Mouse (Mus musculus) neural tube, embryonic 13.5 days (tissue): ENCODE data around the gene Rsg1. TPM values are rescaled to one million over a fixed set of nuclear protein-coding genes. Genes with fewer than 3 reads are reported as not detected.

Experiments
- ATAC-seq: fragments of 200-750 bp; cut with Nextera tagmentation; 2 replicates; pipeline ENCODE4 v1.8.0; 2017; ENCODE audit warnings: low read depth, mild to moderate bottlenecking, moderate TSS enrichment, moderate library complexity
- H3K27ac ChIP-seq: fragments of 300-500 bp; sonication (generic); replicated peaks from 2 replicates; pipeline ENCODE4 v1.5.1; 2015; ENCODE audit warnings: moderate library complexity, mild to moderate bottlenecking, inconsistent platforms
- H3K27me3 ChIP-seq: fragments of 300-500 bp; sonication (generic); 2 replicates; pipeline ENCODE4 v1.6.1; 2015; ENCODE audit warnings: mild to moderate bottlenecking, inconsistent platforms
- H3K36me3 ChIP-seq: fragments of 300-500 bp; sonication (generic); 2 replicates; pipeline ENCODE4 v1.6.1; 2015; ENCODE audit warnings: mild to moderate bottlenecking, inconsistent platforms
- H3K4me1 ChIP-seq: fragments of 300-500 bp; sonication (generic); replicated peaks from 2 replicates; pipeline ENCODE4 v1.6.1; 2015; ENCODE audit warnings: inconsistent platforms
- H3K4me2 ChIP-seq: fragments of 300-500 bp; sonication (generic); 2 replicates; pipeline ENCODE4 v1.6.1; 2015; ENCODE audit warnings: inconsistent platforms, mild to moderate bottlenecking, moderate library complexity
- H3K4me3 ChIP-seq: fragments of 300-500 bp; sonication (generic); 2 replicates; pipeline ENCODE4 v1.5.1; 2015; ENCODE audit warnings: mild to moderate bottlenecking, inconsistent platforms
- H3K9ac ChIP-seq: fragments of 300-500 bp; sonication (generic); 2 replicates; pipeline ENCODE4 v1.6.1; 2015; ENCODE audit warnings: moderate library complexity, mild to moderate bottlenecking, inconsistent platforms
- H3K9me3 ChIP-seq: fragments of 300-500 bp; sonication (generic); 2 replicates; pipeline ENCODE4 v1.6.1; 2016; ENCODE audit warnings: inconsistent platforms
- WGBS: fragments of 180-500 bp; shearing (Covaris S2); methylation state at CpG from one replicate; pipeline ENCODE4 v1.1.7; 2015; 5-methylcytosine and 5-hydroxymethylcytosine counted together
- polyA plus RNA-seq: library from polyadenylated mRNA; unstranded; fragments of >200 nt; fragmentation: Nextera tagmentation; extraction: Ambion mirVana; gene quantifications from 2 replicates; pipeline ENCODE4 v1.2.1, GENCODE M21; 2015

Rsg1 gene
- polyA plus RNA-seq, 1 experiment from 2014 or later: 6.4 TPM

GRCm38 (mm10) chr4:141214337-141214851, 638 bp downstream of the Rsg1 start:
- Histone ChIP-seq H3K4me1 (peaks cover 25% of the 10 kb centered on the region), H3K9ac (peak overlapping the region; percentile 78), H3K4me3 (peak overlapping the region; percentile 59), H3K4me2 (peak overlapping the region; percentile 86), H3K9me3 (no peaks in the 10 kb centered on the region), H3K27ac (no peak overlapping the region; the same call in 1 of the 2 replicates), H3K27me3 (no peaks in the 10 kb centered on the region), H3K36me3 (0 out of 2 replicates have a peak, but pooled peaks cover 6% of the 10 kb centered on the region)
- WGBS: under 1% methylated on average over 16 of the region's 16 CpGs
- ATAC-seq: peak; percentile 59

DNA sequence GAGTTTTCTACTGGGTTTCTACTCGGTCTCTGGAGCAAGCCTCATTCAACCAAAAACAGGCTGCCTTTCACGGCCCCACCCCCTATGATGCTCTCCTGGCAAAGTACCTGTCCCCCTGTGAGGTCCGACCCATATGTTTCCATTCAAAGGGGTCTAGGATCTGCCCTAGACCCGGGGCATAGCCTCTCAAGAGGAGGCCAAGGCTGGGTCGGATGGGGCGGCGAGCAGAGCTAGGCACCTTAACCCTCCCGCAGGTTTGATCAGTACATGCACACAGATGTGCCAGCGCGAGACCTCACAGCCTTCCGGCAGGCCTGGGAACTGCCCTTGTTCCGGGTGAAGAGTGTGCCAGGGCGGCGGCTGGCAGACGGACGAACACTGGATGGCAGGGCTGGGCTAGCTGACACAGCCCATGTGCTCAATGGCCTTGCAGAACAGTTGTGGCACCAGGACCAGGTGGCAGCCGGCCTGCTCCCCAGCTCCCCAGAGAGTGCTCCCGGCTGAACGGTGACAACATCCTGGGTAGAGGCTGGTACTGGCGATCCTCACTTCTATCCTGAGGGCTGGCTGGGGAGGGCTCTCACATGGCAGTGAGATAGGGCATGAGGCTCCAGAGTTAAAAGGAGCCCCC, 5.9 kb downstream of the Rsg1 start:
- ATAC-seq: peak; percentile 65; the same call in 1 of the 2 replicates
- Histone ChIP-seq H3K4me3 (no peak overlapping the region), H3K27ac (no peak overlapping the region), H3K9ac (no peak overlapping the region), H3K4me2 (no peak overlapping the region), H3K4me1 (peaks cover 9% of the 10 kb centered on the region), H3K27me3 (no peaks in the 10 kb centered on the region), H3K9me3 (no peaks in the 10 kb centered on the region), H3K36me3 (peaks cover 19% of the 10 kb centered on the region)
- WGBS: 77% methylated on average over 20 of the region's 20 CpGs

- no peak for ATAC-seq
- no peaks in the 10 kb centered on the region for H3K9me3 ChIP-seq
- H3K4me1 ChIP-seq: peaks cover 7% of the 10 kb centered on the region
- WGBS: 71% methylated on average over 2 of the region's 2 CpGs
- H3K4me3 ChIP-seq: no peak overlapping the region
- no peak overlapping the region for H3K4me2 ChIP-seq
- H3K27me3 ChIP-seq: no peaks in the 10 kb centered on the region
- H3K27ac ChIP-seq: no peak overlapping the region
- H3K9ac ChIP-seq: no peak overlapping the region
- peaks cover 19% of the 10 kb centered on the region for H3K36me3 ChIP-seq
These were observed 8.1 kb downstream of the Rsg1 start for GRCm38 (mm10) chr4:141221848-141222247.

GRCm38 (mm10) chr4:141222752-141223151, 9.0 kb downstream of the Rsg1 start:
- H3K4me2 ChIP-seq: no peak overlapping the region

GRCm38 (mm10) chr4:141228687-141229086, 14.9 kb downstream of the Rsg1 start:
- Histone ChIP-seq H3K27ac (no peak overlapping the region), H3K36me3 (no peaks in the 10 kb centered on the region), H3K27me3 (no peaks in the 10 kb centered on the region), H3K9me3 (no peaks in the 10 kb centered on the region), H3K4me2 (no peak overlapping the region), H3K9ac (no peak overlapping the region), H3K4me1 (no peaks in the 10 kb centered on the region), H3K4me3 (no peak overlapping the region)
- no peak for ATAC-seq
- WGBS: 90% methylated on average over 7 of the region's 7 CpGs

More at GRCm38 (mm10) chr4:141222752-141223151, 9.0 kb downstream of the Rsg1 start:
- no peaks in the 10 kb centered on the region for H3K9me3 ChIP-seq
- H3K4me3 ChIP-seq: no peak overlapping the region
- H3K36me3 ChIP-seq: peaks cover 19% of the 10 kb centered on the region
- no peak for ATAC-seq
- 88% methylated on average over 5 of the region's 5 CpGs for WGBS
- no peak overlapping the region for H3K27ac ChIP-seq
- H3K9ac ChIP-seq: no peak overlapping the region
- H3K27me3 ChIP-seq: no peaks in the 10 kb centered on the region
- H3K4me1 ChIP-seq: peaks cover 7% of the 10 kb centered on the region

DNA sequence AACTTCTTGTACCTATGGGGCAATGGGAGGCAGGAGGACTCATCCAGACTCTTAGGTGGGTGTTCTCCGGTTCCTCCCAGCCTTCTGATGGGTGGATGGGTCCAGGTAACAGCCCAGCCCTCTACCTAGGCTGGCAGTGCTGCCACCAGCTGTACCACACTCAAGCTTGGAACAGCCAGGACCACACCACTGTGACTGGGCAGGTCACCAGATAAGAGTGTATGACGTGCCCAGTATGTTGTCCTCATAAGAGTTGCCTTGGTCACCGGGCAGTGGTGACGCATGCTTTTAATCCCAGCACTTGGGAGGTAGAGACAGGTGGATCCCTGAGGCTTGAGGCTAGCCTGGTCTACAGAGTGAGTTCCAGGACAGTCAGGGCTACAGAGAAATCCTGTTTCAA, 19.4 kb downstream of the Rsg1 start:
- ATAC-seq: no peak
- WGBS: 88% methylated on average over 4 of the region's 4 CpGs
- peaks cover 19% of the 10 kb centered on the region for H3K27me3 ChIP-seq

GRCm38 (mm10) chr4:141235537-141236111, 21.9 kb downstream of the Rsg1 start:
- H3K27me3 ChIP-seq: peaks cover 42% of the 10 kb centered on the region
- no peak overlapping the region for H3K9ac ChIP-seq
- no peak for ATAC-seq
- no peaks in the 10 kb centered on the region for H3K9me3 ChIP-seq
- WGBS: 53% methylated on average over 6 of the region's 6 CpGs
- H3K4me3 ChIP-seq: no peak overlapping the region
- no peak overlapping the region for H3K4me2 ChIP-seq
- no peaks in the 10 kb centered on the region for H3K36me3 ChIP-seq
- H3K4me1 ChIP-seq: peaks cover 24% of the 10 kb centered on the region
- H3K27ac ChIP-seq: no peak overlapping the region

More for the DNA sequence above, 19.4 kb downstream of the Rsg1 start:
- H3K4me2 ChIP-seq: no peak overlapping the region
- no peak overlapping the region for H3K27ac ChIP-seq
- H3K9me3 ChIP-seq: no peaks in the 10 kb centered on the region
- H3K4me3 ChIP-seq: no peak overlapping the region
- H3K4me1 ChIP-seq: no peaks in the 10 kb centered on the region
- H3K36me3 ChIP-seq: no peaks in the 10 kb centered on the region
- H3K9ac ChIP-seq: no peak overlapping the region

DNA sequence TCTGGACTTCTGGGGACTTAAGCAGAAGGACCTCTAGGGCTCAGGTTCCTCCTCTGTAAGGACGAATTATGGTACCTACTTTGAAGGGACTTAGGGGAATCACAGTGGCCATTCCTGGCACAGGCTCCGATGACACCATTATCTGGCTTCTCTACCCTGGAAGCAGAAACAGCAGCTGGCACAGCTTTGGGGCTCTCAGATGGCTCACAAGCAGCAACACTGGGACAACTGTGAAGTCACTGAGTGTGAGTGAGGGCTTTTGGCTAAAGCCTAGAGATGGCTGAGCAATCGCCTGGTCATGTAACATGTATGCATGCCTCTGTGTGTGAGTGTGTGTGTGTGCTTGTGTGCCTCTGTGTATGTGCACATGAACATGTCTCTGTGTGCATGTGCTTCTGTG, 23.1 kb downstream of the Rsg1 start:
- whole genome bisulfite sequencing: 79% methylated on average over 3 of the region's 3 CpGs
- H3K27ac ChIP-seq: no peak overlapping the region
- peaks cover 55% of the 10 kb centered on the region for H3K27me3 ChIP-seq
- no peak for ATAC-seq
- no peak overlapping the region for H3K4me3 ChIP-seq
- no peaks in the 10 kb centered on the region for H3K9me3 ChIP-seq
- no peak overlapping the region for H3K9ac ChIP-seq
- no peaks in the 10 kb centered on the region for H3K36me3 ChIP-seq
- H3K4me1 ChIP-seq: peaks cover 31% of the 10 kb centered on the region
- H3K4me2 ChIP-seq: no peak overlapping the region

DNA sequence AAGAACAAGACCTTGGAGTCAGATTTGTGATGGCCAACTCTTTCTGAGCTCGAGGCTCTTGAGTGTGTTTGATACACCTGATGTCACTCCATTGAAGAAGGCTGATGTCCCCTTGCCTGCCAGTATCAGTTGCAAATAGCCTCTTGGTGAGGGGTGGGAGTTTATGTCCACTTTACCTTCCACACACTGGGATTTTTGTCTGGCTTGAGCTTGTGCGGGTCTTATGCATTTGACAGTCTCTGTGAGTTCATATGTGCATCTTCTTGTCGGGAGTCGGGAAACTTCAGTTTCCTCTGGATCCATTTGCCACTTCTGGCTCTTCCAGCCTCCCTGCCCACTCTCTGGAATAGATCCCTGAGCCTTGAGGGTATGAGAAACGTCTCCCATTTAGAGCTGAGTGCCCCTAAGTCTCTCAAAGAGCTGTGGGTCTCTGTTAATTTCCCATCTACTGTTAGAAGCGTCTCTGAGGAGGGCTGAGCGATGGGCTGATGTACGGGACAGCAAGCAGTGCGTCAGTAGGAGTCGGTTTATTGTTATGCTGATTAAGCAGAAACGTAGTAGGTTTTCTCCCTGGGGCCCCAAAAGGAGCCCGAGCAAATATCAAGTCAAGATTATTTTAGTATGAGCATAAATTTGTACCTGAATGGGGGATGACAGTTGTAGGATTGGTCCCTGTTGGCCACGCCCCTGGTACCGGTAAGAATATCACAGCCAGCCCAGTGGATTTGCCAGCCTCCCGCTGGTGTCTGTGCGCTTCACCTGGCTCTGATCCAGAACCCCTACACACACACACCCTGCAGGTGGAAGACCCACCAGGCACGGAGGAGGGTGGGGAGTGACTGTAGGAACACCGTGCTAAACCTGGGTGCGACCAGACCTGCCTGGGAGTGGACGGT, 25.0 kb downstream of the Rsg1 start:
- ATAC-seq: peak; percentile 7; the same call in 1 of the 2 replicates
- H3K27ac ChIP-seq: no peak overlapping the region
- H3K36me3 ChIP-seq: no peaks in the 10 kb centered on the region
- H3K9ac ChIP-seq: peak overlapping the region; percentile 58
- H3K27me3 ChIP-seq: peaks cover 74% of the 10 kb centered on the region
- H3K4me3 ChIP-seq: peak overlapping the region; percentile 36
- H3K4me2 ChIP-seq: peak overlapping the region; percentile 64
- no peaks in the 10 kb centered on the region for H3K9me3 ChIP-seq
- peaks cover 50% of the 10 kb centered on the region for H3K4me1 ChIP-seq
- WGBS: 5% methylated on average over 20 of the region's 20 CpGs

DNA sequence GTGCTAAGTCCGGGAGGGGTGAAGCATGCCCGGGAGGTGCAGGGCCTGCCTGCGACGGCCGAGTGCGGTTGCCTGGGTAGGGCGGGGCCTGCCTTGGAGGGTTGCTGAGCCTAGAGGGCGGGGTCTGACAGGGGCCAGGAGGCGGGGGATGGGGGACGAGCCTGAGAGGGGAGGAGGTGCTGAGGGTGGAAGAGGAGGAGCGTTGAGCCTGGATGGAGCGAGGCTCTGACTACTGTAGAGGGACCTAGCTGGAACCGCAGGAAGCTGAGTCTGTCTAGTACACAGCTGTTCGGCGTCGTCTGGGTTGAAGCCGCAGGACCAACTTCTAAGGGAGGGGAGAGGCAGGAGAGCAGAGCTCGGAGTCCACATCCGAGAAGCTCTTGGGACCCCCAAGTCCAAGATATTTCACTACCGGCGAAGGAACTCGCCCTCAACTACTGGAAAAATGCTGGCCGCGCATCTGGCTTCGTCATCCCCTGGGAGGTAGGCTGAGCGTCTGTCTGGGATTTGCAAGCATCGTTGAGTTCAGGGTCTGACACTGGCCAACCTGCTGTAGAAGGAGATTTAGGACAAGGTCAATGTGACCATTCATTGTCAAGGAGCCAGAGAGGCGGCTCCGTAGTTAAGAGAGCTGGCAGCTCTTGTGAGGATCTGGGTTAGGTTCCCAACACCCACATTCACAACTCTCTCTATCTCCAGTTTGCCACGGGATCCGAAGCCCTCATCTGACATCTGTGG, 25.8 kb downstream of the Rsg1 start, which contains the start of gene Arhgef19:
Gene Arhgef19, plus strand, starts transcription at position 112 of the 738 bp plus-strand sequence.
- Histone ChIP-seq H3K9ac (peak within 1 kb of the TSS; percentile 58), H3K4me1 (peaks cover 58% of the 10 kb centered on the region), H3K4me3 (peak within 1 kb of the TSS; percentile 36), H3K4me2 (peak within 1 kb of the TSS; percentile 64), H3K9me3 (no peaks in the 10 kb centered on the region), H3K36me3 (no peaks in the 10 kb centered on the region), H3K27me3 (peaks cover 81% of the 10 kb centered on the region), H3K27ac (no peak within 1 kb of the TSS)
- peak; percentile 82 for ATAC-seq
- WGBS: 1% methylated on average over 31 of the region's 31 CpGs

- no peak for ATAC-seq
- WGBS: 2% methylated on average over 14 of the region's 14 CpGs
- Histone ChIP-seq H3K27me3 (peaks cover 92% of the 10 kb centered on the region), H3K4me3 (no peak overlapping the region), H3K9me3 (no peaks in the 10 kb centered on the region), H3K27ac (no peak overlapping the region), H3K36me3 (no peaks in the 10 kb centered on the region), H3K4me2 (peak overlapping the region; percentile 3; the same call in 1 of the 2 replicates), H3K9ac (no peak overlapping the region), H3K4me1 (peaks cover 67% of the 10 kb centered on the region)
These were observed 26.9 kb downstream of the Rsg1 start for GRCm38 (mm10) chr4:141240617-141241016.
